Mouse (Mus musculus): ENCODE results near the gene Cobl. TPM values are rescaled to one million over a fixed set of nuclear protein-coding genes. Genes with fewer than 3 reads are reported as not detected.
A peak's percentile ranks its signal among the peaks of the same experiment; 100 is the strongest.

The Cobl gene
- polyA plus RNA-seq, 1 experiment from 2014 or later: 4.8 TPM

GRCm38 (mm10) chr11:12411075-12411807 is 53.5 kb downstream of the Cobl start:
- Histone ChIP-seq H3K36me3 (no peaks in the 10 kb centered on the region), H3K27me3 (replicated peaks) (no peaks in the 10 kb centered on the region), H3K9ac (no peak overlapping the region), H3K9me3 (no peaks in the 10 kb centered on the region), H3K4me2 (replicated peaks) (no peak overlapping the region), H3K27ac (no peak overlapping the region), H3K4me1 (peaks cover 4% of the 10 kb centered on the region; the same call in 1 of the 2 replicates), H3K4me3 (no peak overlapping the region)
- ATAC-seq (ENCODE audit: low FRiP score, low read depth): no peak
- WGBS: 95% methylated on average over 4 of the region's 4 CpGs

GRCm38 (mm10) chr11:12409463-12409862 is 55.3 kb downstream of the Cobl start:
- 88% methylated on average over 4 of the region's 4 CpGs for whole genome bisulfite sequencing

GRCm38 (mm10) chr11:12407834-12408233 is 56.9 kb downstream of the Cobl start:
- Histone ChIP-seq H3K9ac (no peak overlapping the region), H3K27ac (no peak overlapping the region), H3K36me3 (no peaks in the 10 kb centered on the region), H3K27me3 (replicated peaks) (no peaks in the 10 kb centered on the region), H3K4me2 (replicated peaks) (no peak overlapping the region), H3K4me3 (no peak overlapping the region), H3K4me1 (no peaks in the 10 kb centered on the region), H3K9me3 (no peaks in the 10 kb centered on the region)
- WGBS: 91% methylated on average over 6 of the region's 6 CpGs
- ATAC-seq (ENCODE audit: low FRiP score, low read depth): no peak

More at GRCm38 (mm10) chr11:12409463-12409862, 55.3 kb downstream of the Cobl start:
- no peak overlapping the region for H3K9ac ChIP-seq
- no peaks in the 10 kb centered on the region for H3K27me3 ChIP-seq (replicated peaks)
- no peaks in the 10 kb centered on the region for H3K36me3 ChIP-seq
- no peak overlapping the region for H3K4me2 ChIP-seq (replicated peaks)
- no peak for ATAC-seq (ENCODE audit: low FRiP score, low read depth)
- H3K9me3 ChIP-seq: no peaks in the 10 kb centered on the region
- no peak overlapping the region for H3K27ac ChIP-seq
- H3K4me1 ChIP-seq: no peaks in the 10 kb centered on the region
- H3K4me3 ChIP-seq: no peak overlapping the region

- Histone ChIP-seq H3K4me3 (no peak overlapping the region), H3K27ac (no peak overlapping the region), H3K4me2 (replicated peaks) (no peak overlapping the region), H3K36me3 (no peaks in the 10 kb centered on the region), H3K27me3 (replicated peaks) (no peaks in the 10 kb centered on the region; the same call in 1 of the 2 replicates), H3K9ac (no peak overlapping the region), H3K9me3 (no peaks in the 10 kb centered on the region), H3K4me1 (no peaks in the 10 kb centered on the region)
- 92% methylated on average over 2 of the region's 2 CpGs for WGBS
- ATAC-seq (ENCODE audit: low FRiP score, low read depth): no peak
Measured at GRCm38 (mm10) chr11:12399903-12400302, 64.9 kb downstream of the Cobl start.

- no peak overlapping the region for H3K27ac ChIP-seq
Measured at GRCm38 (mm10) chr11:12396196-12396595, 68.6 kb downstream of the Cobl start.

GRCm38 (mm10) chr11:12394701-12395100 is 70.1 kb downstream of the Cobl start:
- no peak overlapping the region for H3K27ac ChIP-seq

More at GRCm38 (mm10) chr11:12396196-12396595, 68.6 kb downstream of the Cobl start:
- H3K9ac ChIP-seq: no peak overlapping the region
- H3K36me3 ChIP-seq: no peaks in the 10 kb centered on the region
- no peak for ATAC-seq (ENCODE audit: low FRiP score, low read depth)
- H3K4me1 ChIP-seq: no peaks in the 10 kb centered on the region
- H3K27me3 ChIP-seq (replicated peaks): no peaks in the 10 kb centered on the region; the same call in 1 of the 2 replicates
- H3K4me3 ChIP-seq: no peak overlapping the region
- no peak overlapping the region for H3K4me2 ChIP-seq (replicated peaks)
- no peaks in the 10 kb centered on the region for H3K9me3 ChIP-seq

GRCm38 (mm10) chr11:12394151-12394550 is 70.6 kb downstream of the Cobl start:
- no peaks in the 10 kb centered on the region for H3K9me3 ChIP-seq
- H3K27ac ChIP-seq: no peak overlapping the region
- no peaks in the 10 kb centered on the region for H3K4me1 ChIP-seq
- no peak overlapping the region for H3K4me3 ChIP-seq
- 70% methylated on average over 3 of the region's 3 CpGs for WGBS
- ATAC-seq (ENCODE audit: low FRiP score, low read depth): no peak
- H3K36me3 ChIP-seq: no peaks in the 10 kb centered on the region
- no peak overlapping the region for H3K9ac ChIP-seq
- no peak overlapping the region for H3K4me2 ChIP-seq (replicated peaks)
- H3K27me3 ChIP-seq (replicated peaks): no peaks in the 10 kb centered on the region; the same call in 1 of the 2 replicates

More at GRCm38 (mm10) chr11:12394701-12395100, 70.1 kb downstream of the Cobl start:
- Histone ChIP-seq H3K27me3 (replicated peaks) (no peaks in the 10 kb centered on the region; the same call in 1 of the 2 replicates), H3K36me3 (no peaks in the 10 kb centered on the region), H3K4me1 (no peaks in the 10 kb centered on the region), H3K9me3 (no peaks in the 10 kb centered on the region), H3K4me2 (replicated peaks) (no peak overlapping the region), H3K4me3 (no peak overlapping the region), H3K9ac (no peak overlapping the region)
- ATAC-seq (ENCODE audit: low FRiP score, low read depth): no peak
- 82% methylated on average over 1 of the region's 1 CpGs for WGBS

GRCm38 (mm10) chr11:12384826-12385225 is 79.9 kb downstream of the Cobl start:
- no peaks in the 10 kb centered on the region for H3K4me1 ChIP-seq
- no peak overlapping the region for H3K4me2 ChIP-seq (replicated peaks)
- no peaks in the 10 kb centered on the region for H3K27me3 ChIP-seq (replicated peaks)
- no peak overlapping the region for H3K27ac ChIP-seq
- ATAC-seq (ENCODE audit: low FRiP score, low read depth): no peak
- H3K9ac ChIP-seq: no peak overlapping the region
- no peak overlapping the region for H3K4me3 ChIP-seq
- whole genome bisulfite sequencing: 57% methylated on average over 2 of the region's 2 CpGs
- no peaks in the 10 kb centered on the region for H3K36me3 ChIP-seq
- no peaks in the 10 kb centered on the region for H3K9me3 ChIP-seq

- WGBS: 90% methylated on average over 4 of the region's 4 CpGs
- ATAC-seq (ENCODE audit: low FRiP score, low read depth): no peak
- no peak overlapping the region for H3K4me2 ChIP-seq (replicated peaks)
- no peaks in the 10 kb centered on the region for H3K4me1 ChIP-seq
- no peaks in the 10 kb centered on the region for H3K27me3 ChIP-seq (replicated peaks)
- no peaks in the 10 kb centered on the region for H3K36me3 ChIP-seq
- H3K9me3 ChIP-seq: no peaks in the 10 kb centered on the region
- H3K4me3 ChIP-seq: no peak overlapping the region
- H3K27ac ChIP-seq: no peak overlapping the region
- H3K9ac ChIP-seq: no peak overlapping the region
Measured at GRCm38 (mm10) chr11:12382991-12383390, 81.8 kb downstream of the Cobl start.

- H3K9me3 ChIP-seq: no peaks in the 10 kb centered on the region
Measured at GRCm38 (mm10) chr11:12381096-12381495, 83.7 kb downstream of the Cobl start.

GRCm38 (mm10) chr11:12376628-12377027 is 88.1 kb downstream of the Cobl start:
- Histone ChIP-seq H3K36me3 (no peaks in the 10 kb centered on the region), H3K9ac (no peak overlapping the region), H3K4me2 (replicated peaks) (no peak overlapping the region), H3K9me3 (no peaks in the 10 kb centered on the region), H3K4me1 (no peaks in the 10 kb centered on the region), H3K4me3 (no peak overlapping the region), H3K27me3 (replicated peaks) (no peaks in the 10 kb centered on the region), H3K27ac (no peak overlapping the region)
- no peak for ATAC-seq (ENCODE audit: low FRiP score, low read depth)
- WGBS: 43% methylated on average over 3 of the region's 3 CpGs

More at GRCm38 (mm10) chr11:12381096-12381495, 83.7 kb downstream of the Cobl start:
- Histone ChIP-seq H3K4me2 (replicated peaks) (no peak overlapping the region), H3K27ac (no peak overlapping the region), H3K4me3 (no peak overlapping the region), H3K9ac (no peak overlapping the region), H3K36me3 (no peaks in the 10 kb centered on the region), H3K27me3 (replicated peaks) (no peaks in the 10 kb centered on the region), H3K4me1 (no peaks in the 10 kb centered on the region)
- ATAC-seq (ENCODE audit: low FRiP score, low read depth): no peak
- WGBS: 32% methylated on average over 3 of the region's 3 CpGs

GRCm38 (mm10) chr11:12373106-12374098 is 91.4 kb downstream of the Cobl start:
- Histone ChIP-seq H3K27ac (no peak overlapping the region), H3K9me3 (no peaks in the 10 kb centered on the region), H3K4me3 (no peak overlapping the region), H3K36me3 (no peaks in the 10 kb centered on the region), H3K4me2 (replicated peaks) (no peak overlapping the region), H3K9ac (no peak overlapping the region), H3K4me1 (no peaks in the 10 kb centered on the region), H3K27me3 (replicated peaks) (no peaks in the 10 kb centered on the region)
- WGBS: 43% methylated on average over 12 of the region's 12 CpGs
- ATAC-seq (ENCODE audit: low FRiP score, low read depth): peak; percentile 93
